Mouse (Mus musculus) spleen, postnatal 36 days (tissue): Measurements from ENCODE around the gene Wdr66.

Experiments used
- DNase-seq, 2 experiments: peaks; one replicate each; pipeline ENCODE4 v3.0.0; 2022; ENCODE audit warnings: low spot score in 2 of 2, mixed read lengths in 1 of 2

Wdr66 gene

DNA sequence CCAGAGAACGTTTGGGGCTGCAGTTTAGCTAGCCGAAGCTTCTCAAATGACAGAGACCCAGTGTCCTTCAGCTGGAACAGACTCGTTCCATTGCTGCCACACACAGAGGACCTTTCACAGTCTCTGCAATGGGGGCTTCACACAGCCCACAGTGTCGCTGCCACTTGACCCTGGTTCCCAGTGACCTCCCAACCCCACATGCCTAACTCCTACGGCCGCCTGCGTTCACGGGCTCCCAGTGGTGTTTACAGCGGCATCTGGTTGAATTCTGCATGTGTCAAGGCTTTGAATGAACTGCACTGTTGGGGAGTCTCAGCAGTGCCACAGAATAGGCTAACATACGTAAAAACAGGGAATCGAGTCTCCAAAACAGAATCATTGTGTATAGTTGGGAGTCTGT, 19.0 kb downstream of the Wdr66 start:
- DNase-seq: no peak

DNA sequence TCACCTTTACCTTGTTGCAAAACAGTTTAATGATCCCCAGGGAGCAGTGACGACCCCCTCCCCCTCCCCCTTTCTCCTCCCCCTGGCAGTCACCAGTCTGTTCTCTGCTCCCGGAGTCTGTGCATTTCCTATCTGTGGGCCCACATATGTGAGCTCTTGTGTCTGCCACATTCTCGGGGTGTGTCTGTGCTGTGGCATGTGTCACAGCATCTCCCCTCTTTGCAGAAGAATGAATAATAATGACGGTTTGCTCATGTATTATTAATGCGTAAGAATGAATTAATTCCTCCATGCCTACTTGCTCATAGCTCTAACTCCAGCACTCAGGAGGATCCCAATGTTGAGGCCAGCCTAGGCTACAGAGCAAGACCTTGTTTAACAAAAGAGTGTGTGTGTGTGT, 21.0 kb downstream of the Wdr66 start:
- DNase-seq: no peak

DNA sequence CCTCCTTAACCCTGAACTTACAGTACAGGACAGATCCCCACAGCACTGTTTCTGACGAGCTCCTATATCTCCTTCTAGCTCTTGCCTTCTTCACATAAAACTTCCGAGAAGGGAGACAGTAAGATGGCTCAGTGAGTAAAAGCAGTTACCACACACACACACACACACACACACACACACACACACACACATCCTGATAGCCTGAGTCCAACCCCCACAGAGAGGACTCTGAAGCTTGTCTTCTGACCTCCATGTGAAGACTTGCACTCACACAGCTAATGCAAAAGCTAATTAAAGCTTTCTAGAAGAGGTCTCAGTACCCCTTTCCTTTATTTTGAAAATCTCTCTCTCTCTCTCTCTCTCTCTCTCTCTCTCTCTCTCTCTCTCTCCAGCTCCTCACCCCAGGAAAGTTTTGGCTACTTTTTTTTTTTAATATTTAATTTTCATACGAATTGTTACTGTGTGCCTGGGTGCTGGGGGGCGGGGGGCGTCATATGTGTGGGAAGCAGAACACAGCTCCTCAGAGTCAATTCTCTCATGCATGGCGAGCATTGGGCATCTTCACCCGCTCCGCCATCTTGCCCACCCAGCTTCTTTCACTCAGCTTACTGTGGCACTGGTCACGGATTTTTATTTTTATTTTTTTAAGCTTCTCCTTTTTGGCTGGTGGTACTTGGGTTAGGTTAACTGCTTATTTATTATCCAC, 24.9 kb downstream of the Wdr66 start:
- no peak for DNase-seq

DNA sequence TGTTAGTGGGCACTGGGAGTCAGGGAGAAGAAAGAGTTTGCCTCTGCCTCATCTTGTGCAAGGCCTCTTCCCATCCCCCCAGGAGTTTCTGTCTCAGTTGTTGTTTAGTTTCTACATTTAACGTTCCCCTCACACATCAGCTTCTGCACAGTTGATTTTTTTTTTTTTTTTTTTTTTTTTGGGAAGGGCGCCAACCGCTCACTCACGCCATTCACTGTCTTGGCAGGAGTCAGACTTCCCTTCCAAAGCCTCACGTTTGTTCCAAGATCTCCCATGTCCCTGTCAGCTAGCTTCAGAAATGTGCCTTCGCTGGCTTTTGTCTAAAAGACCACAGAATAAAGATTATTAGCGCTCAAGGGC, 25.4 kb downstream of the Wdr66 start:
- DNase-seq: no peak

DNA sequence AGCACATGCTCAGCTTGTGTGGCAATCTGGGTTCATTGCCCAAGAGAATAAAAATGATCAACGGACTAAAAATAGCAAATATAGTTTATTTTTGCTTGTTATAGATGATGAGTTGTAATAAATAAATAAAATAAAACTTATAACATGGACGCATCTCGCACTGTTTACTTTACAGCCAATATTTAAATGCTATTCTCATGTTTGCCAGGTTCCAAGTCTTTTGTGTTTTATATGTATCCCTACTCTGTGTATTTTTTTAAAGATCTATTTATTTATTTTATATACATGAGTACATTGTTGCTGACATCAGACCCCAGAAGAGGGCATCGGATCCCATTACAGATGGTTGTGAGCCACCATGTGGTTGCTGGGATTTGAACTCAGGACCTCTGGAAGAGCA, 25.8 kb downstream of the Wdr66 start:
- DNase-seq: no peak

DNA sequence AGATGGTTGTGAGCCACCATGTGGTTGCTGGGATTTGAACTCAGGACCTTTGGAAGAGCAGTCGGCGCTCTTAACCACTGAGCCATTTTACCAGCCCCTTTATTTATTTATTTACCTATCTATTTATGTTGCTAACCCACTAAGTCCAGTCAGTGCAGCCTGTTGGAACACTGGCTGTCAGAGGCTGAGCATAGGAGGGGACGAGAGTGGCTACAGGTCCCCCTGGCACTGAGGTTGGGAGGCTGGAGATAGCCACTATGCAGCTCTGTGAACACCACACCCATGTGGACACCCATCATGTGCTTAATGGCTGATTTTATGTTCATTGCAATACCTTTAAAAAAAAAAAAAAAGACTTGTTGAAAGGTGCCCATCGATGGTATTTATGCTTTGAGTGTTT, 27.3 kb downstream of the Wdr66 start:
- no peak for DNase-seq

DNA sequence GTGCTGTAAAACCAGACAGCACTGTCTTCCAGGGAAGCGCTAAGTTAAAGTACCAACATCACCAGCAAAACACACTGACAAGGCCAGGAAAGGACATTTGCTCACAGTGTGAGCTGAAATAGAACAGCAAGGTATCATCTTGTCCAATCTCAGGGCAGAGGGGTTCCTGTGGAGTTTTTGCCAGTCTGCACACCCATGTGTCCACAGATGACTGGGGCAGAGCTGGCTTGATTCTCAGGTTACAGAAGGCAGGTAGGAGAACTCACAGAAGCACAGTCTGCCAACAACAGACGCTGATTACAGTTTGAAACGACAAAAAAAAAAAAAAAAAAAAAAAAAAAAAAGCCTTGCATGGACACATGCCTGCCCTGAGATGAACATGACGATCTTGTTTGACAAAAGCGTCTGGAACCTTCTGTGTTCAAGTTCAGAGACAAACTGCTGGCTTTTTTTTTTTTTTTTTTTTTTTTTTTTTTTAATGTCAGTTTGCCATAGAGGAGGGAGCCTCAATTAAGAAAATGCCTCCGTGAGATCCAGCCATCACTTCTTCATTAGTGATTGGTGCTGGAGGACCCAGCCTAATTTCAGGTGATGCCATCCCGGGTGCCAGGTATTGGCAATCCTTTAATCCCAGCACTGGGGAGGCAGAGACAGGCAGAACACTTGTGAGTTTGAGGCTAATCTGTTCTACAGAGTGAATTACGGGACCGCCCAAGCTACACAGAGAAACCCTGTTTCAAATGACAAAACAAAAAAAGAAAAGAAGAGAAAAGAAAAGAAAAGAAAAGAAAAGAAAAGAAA, 29.6 kb downstream of the Wdr66 start:
- no peak for DNase-seq

DNA sequence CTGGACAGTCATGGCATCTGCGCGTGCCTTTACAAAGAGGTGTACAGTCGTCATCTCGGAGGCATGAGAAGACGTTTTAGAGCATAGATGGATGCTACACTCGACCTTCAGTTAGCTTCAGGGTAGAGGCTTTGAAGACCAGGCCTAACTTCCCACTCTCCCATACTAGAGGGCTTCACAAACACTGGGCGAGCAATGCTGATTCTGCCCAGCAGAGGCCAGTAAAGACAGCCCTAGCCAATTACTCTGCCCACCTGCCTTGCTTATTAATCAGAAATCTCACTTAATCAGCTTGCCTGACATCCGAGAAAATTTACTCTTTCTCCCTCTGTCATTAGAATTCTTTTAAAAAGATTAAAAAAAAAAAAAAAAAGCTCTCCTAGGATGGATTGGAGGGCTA, 33.3 kb downstream of the Wdr66 start:
- peak in 1 of 2 experiments; percentile 19 for DNase-seq

DNA sequence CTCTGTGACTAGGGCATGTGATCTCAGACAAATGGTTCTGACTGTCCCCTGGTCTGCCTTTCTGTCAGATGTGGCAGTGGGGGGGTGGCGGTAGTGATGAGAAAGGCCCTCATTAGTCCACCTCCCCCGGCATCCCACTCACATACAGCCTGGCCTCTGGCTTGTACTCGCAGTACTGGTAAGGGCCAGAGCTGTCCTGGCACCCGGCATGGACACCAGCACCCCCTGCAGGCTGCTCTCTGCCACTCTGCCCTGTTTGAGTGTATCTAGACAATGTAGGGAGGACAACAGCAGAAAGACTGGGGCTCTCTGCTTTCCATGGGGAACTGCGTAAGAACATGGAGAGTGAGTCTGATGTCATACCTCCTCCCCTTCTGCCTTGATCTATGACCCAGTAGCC, 36.2 kb downstream of the Wdr66 start:
- DNase-seq: no peak

DNA sequence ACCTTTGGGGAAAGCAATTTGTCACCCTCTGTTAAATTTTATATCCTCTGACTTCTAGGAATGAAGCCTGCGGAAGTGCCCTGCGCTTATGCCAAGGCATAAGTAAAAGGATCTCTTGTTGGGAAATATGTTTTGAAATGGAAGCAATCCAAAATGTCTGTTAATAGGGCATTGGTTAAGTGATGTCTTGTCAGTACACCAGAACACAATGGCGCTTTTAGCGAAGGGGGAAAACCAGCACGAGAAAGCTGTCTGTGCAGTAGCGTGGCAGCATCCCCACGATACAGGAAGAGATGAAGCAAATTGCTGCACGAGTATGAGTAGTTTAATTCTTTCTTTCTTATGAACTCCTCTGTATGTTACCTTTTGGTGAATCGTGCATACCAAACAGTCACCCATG, 42.8 kb downstream of the Wdr66 start:
- no peak for DNase-seq

DNA sequence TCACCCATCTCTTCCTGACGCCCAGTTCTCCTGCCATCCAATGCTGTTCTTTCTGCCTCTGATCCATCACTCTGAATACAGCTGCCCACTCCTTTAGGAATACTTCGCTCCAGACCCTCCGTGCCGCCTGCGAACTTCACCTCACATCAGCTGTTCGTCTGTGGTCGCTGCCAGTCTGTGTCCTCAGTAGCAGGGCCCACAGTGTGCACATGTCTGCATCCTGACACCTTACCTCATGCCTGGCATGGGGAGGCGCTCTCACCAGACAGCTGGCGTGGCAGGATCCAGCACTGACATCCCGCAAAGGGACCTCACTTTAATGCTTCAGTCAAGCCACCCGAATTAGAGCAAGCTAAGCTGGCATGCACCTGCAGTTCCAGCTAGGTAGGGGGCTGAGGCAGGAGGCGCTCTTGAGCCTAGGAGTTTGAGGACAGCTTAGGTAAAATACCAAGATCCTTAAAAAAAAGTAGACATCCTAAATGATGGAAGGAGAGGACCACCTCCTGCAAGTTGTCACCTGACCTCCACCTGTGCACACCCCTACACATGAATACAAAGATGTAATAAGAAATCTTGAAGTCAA, 44.4 kb downstream of the Wdr66 start:
- DNase-seq: peak in 1 of 2 experiments; percentile 36

DNA sequence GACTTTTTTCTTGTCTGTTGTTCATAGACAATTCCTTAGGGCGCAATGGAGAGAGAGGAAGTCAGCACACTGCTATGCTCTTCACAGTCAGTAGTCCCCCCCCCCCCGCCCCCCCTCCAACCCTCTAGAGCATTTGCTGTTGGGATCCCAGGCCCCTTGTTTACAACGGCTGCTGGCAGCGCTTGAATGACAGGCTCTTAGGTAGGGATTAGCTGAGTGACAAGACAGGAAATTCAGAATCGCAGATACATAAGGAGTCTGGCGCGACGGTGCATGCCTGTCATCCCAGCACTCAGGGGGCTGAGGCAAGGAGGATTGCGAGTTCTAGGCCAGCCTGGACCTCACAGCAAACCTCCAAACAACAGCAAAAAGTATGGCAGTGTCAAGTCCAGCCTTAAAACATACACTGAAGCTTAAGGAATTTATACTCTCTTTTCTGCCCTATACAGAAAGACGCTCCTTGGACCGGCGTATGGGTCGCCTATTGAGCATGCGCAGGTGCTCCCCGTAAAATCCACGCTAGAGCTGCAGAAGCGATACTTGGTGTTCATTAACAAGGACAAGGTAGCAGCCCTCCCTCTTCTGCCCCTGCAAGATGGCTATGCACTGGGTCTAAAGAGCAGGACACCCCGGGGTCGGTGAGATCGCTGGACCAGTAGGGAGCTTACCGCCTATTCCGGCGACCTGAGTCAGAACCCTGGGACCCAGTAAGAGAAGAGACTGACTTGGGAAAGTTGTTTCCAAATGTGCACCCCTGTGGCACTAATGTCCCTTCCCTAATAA, 45.3 kb downstream of the Wdr66 start:
- DNase-seq: no peak

DNA sequence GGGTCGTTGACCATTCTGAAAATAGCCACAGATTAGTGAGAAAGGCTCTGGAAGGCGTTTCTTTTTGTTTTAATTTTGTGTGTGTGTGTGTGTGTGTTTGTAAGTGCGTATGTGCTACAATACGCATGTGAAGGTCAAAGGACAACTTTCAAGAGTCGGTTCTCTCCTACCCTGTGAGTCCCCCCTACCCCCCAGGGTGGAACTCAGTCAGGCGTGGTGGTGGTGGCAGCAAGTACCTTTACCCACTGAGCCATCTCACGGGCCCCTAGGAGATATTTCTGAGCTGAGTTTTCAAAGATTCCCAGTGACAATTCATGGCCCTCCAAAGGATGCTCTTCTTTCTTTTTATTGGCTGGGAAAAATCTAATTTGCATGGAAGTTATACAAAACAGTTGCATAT, 45.9 kb downstream of the Wdr66 start:
- no peak for DNase-seq

DNA sequence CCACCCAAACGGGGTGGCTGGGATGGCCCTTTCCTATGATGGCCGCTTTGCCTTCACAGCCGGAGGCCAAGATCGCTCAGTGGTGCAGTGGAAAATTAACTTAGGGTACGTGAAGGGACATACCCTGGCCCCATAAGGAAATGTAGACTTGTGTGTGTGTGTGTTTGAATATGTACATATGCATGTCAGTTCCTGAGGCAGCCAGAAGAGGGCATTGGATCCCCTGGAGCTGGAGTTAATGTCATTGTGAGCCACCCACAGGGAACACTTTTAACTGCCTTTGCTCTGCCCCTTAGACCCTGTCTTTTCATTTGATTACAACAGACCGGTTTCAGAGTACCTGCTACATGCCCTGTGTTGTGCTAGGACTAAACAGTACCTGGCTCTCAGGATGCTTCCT, 46.6 kb downstream of the Wdr66 start:
- no peak for DNase-seq

DNA sequence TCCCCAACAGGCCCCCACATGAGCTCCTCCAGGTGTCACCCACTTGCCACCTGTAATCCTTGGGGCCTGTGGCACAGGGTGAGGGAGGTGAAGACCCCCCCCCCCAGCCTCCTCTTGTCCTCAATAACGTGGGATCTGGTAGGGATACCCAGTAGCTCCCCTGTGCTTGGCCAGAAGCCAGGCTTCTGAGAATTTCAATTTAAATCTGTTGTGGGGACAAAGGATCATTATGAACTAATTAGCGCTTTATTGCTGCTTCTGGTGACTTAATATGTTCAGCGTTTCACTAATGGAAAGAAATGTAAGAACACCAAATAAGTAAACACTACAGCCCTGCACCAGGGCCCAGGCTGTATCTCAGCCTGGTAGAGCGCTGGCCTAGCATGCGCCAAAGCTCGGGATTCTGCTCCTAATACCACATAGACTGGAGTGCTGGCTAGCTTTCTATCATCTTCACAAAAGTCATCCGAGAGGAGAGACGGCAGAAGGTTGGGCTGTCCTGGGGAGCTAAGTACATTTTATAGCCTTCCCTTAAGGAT, 48.7 kb downstream of the Wdr66 start:
- no peak for DNase-seq

DNA sequence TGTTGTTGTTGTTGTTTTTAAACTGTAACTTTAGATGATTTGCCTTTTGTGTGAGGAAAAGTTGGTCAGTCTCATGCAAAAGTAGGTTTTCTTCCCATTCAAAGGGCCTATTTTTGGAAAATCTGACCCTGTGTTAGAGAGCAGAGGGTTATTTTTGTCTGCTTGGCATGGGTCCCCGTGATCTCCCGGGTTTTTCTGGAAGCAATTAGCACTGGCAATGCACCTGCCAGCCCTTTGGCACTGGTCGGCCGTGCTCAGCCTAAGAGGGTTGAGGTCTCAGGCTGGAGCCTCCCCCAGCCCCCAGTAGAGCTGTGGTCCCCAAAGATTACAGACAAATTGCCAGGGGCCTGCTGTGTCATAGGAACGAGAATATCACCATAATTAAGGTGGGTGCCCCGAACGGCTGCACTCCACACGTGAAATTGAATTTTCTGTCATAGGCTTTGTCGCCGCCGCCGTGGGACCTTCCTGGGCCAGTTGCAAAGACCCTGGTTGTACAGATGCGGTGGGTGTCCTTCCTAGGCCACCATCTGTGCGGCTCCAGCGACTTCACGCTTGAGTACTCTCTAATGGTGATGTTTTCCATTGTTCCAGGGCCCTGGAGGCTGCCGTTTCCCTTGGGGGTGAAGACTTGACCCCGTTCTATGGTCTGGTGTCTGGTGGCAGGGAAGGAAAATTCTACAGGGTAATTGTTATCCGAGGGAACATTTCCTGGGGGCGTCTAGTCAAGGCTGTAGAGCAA, 50.0 kb downstream of the Wdr66 start:
- no peak for DNase-seq

DNA sequence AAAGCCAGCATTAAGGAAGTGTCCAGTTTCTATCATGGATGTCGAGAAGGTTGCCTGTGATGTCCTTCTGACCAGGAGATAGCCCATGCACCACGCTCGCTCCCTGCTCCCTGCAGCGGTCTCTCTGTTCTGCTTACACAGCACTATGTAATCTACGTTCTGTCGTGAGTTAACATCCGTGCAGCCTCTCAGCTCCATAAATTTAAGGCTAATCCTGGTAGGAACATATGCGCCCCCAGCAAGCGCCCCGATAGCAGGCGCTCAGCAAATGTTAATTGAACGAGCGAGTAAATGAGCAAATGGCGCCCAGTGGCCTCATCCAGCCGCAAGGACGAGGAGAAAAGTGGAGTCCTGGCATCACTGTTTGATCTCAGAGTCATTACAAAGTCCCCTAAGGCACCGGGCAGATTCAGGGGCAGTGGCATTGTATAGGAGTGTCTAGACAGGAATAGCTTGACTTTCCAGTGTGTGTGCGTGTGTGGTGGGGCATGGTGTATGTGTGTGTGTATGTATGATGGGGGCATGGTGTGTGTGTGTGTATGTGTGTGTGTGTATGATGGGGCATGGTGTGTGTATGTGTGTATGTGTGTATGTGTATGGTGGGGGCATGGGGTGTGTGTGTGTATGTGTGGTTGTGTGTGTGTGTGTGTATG, 55.9 kb downstream of the Wdr66 start:
- no peak for DNase-seq

DNA sequence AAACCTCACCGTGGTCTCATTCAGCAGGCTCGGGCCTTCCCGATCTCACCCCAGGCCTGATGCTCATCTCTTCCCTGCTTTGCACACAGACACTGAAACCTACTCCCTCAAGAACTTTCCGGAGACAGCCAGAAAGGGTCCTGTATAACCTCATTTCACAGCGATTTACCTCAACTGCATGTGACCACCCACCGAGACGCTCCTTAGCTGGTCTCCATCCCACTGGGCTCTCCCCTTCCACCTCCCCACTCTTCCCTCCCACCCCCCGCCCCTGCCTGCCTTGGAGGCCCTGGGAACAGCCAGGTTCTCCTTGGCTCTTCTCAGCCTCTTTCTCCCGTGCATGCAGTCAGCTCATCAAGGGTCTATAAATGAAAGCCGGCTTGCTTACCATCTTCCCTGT, 57.9 kb downstream of the Wdr66 start:
- DNase-seq: no peak

DNA sequence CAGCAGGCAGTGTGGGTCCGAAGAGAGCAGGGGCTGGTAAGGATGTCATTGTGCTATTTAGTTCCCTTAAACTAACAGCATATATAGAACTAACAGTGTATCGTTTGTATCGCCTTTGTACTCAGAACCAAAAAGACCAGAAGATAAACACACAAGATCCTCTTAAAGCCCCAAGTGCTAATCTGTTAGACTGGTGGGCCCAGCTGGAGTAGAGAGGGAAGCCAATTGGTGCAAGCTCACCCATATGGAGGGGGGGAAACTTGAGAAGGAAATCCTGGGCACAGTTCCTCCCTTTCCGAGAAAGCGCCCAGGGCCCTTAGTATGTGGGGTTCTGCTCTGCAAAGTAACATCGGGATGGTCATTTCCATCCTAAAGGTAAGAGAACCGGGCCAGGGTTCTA, 58.3 kb downstream of the Wdr66 start:
- no peak for DNase-seq

DNA sequence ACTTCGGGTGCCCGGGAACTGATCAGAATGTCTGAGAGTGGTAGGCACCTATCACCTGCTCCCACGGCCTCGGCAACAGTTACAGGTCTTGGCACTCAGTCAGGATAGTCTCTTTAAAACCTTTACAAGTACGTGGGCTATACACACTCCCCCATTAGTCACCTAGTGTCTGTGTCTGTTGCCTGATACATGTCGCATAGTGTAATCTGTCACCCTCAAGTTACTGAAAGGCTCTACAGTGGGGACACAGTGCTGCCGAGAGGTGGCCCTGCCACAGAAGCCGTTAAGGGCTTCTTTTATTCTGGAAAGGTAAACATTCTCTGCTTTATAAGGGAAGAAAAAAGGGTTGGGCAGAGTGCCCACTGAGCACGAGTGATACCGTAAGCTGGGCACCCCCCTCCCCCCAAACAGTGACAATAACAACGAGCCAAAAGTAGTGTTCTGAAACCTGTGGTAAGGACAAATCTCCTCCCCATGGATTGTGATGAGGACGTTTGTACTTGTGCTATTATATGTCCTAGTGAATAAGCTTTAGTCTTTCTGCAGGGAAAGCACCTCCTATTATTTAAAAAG, 61.2 kb downstream of the Wdr66 start:
- no peak for DNase-seq
